Comparison of ENCODE assay signal across 23 mouse cellular contexts in genomic region chr1:74524746-74525145, GRCm38 (mm10). TPM values are rescaled to one million over a fixed set of nuclear protein-coding genes. Genes with fewer than 3 reads are reported as not detected.
"Had no signal": no experiment of that assay in that cellular context is flagged by ENCODE, and none has a peak within 500 bp of the region (broad histone marks: within the 10 kb centered on the region; RNA-seq: fewer than 3 reads in every experiment).

No protein-coding gene starts in this region.

- H3K27ac ChIP-seq: heart, embryonic 10.5 days; hindbrain, embryonic 13.5 days; hindbrain, embryonic 15.5 days; hindbrain, postnatal 0 days; kidney, embryonic 15.5 days; limb, embryonic 13.5 days; limb, embryonic 15.5 days; liver, embryonic 12.5 days; liver, embryonic 14.5 days had no signal

- H3K4me3 ChIP-seq: heart, embryonic 10.5 days; heart, embryonic 12.5 days; hindbrain, embryonic 13.5 days; hindbrain, embryonic 15.5 days; kidney, embryonic 15.5 days; limb, embryonic 13.5 days; limb, embryonic 15.5 days; liver, embryonic 12.5 days had no signal

- H3K9ac ChIP-seq: forebrain, postnatal 0 days; heart, embryonic 12.5 days; hindbrain, embryonic 13.5 days; hindbrain, embryonic 15.5 days; kidney, embryonic 15.5 days; limb, embryonic 13.5 days; limb, embryonic 15.5 days; liver, embryonic 12.5 days; liver, embryonic 14.5 days had no signal

- H3K9me3 ChIP-seq: heart, embryonic 10.5 days; heart, embryonic 12.5 days; hindbrain, embryonic 13.5 days; hindbrain, embryonic 15.5 days; kidney, embryonic 15.5 days; limb, embryonic 13.5 days; limb, embryonic 15.5 days; liver, embryonic 12.5 days had no signal

- DNase-seq: forebrain, postnatal 0 days; gastrocnemius, postnatal 14 days; gastrocnemius, postnatal 36 days; heart, adult 18-20 months; heart, postnatal 10 days; heart, postnatal 36 days; layer of hippocampus, adult 9-11 months; layer of hippocampus, postnatal 36 days; left cerebral cortex, postnatal 4 days; lung, adult 18-20 months had no signal

- H3K4me1 ChIP-seq: heart, embryonic 10.5 days; heart, embryonic 12.5 days; hindbrain, embryonic 13.5 days; hindbrain, embryonic 15.5 days; kidney, embryonic 15.5 days; limb, embryonic 13.5 days; limb, embryonic 15.5 days; liver, embryonic 12.5 days had no signal

- H3K4me2 ChIP-seq: heart, embryonic 12.5 days; hindbrain, embryonic 13.5 days; hindbrain, embryonic 15.5 days; kidney, embryonic 15.5 days; limb, embryonic 13.5 days; limb, embryonic 15.5 days; liver, embryonic 12.5 days had no signal

- H3K27me3 ChIP-seq: heart, embryonic 12.5 days; hindbrain, embryonic 13.5 days; hindbrain, embryonic 15.5 days; kidney, embryonic 15.5 days; limb, embryonic 13.5 days; limb, embryonic 15.5 days; liver, embryonic 12.5 days had no signal

- ATAC-seq: forebrain, postnatal 0 days; hindbrain, postnatal 0 days; intestine, embryonic 16.5 days; liver, embryonic 12.5 days had no signal

RNA-seq across cellular contexts. Expression of gene Plcd4, which starts 17.9 kb away (rescaled TPM):
- total RNA-seq: heart, postnatal 10 days; heart, postnatal 36 days; hematopoietic stem cell, adult 5-6 weeks; liver, adult 2 months had no signal
- polyA plus RNA-seq: liver, adult 2 months had no signal
